Mouse (Mus musculus) lung, embryonic 14.5 days (tissue): ENCODE results near the gene Pfdn4. TPM values are rescaled to one million over a fixed set of nuclear protein-coding genes. Genes with fewer than 3 reads are reported as not detected.

ENCODE experiments used
- ATAC-seq: fragments of 200-750 bp; cut with Nextera tagmentation; 2 replicates; pipeline ENCODE4 v1.8.0; 2017; ENCODE audit warnings: mild to moderate bottlenecking, moderate TSS enrichment, moderate library complexity; ENCODE audit not compliant: insufficient read depth
- DNase-seq: peaks from one replicate; pipeline ENCODE4 v3.0.0-alpha.2; 2015
- H3K27ac ChIP-seq: fragments of 300-500 bp; sonication (generic); 2 replicates; pipeline ENCODE4 v1.5.1; 2014; ENCODE audit warnings: low read depth, mild to moderate bottlenecking, moderate library complexity
- H3K27me3 ChIP-seq: fragments of 300-500 bp; sonication (generic); 2 replicates; pipeline ENCODE4 v1.6.1; 2014; ENCODE audit warnings: low read length, control low read depth; ENCODE audit not compliant: insufficient read depth
- H3K36me3 ChIP-seq: fragments of 300-500 bp; sonication (generic); 2 replicates; pipeline ENCODE4 v1.6.1; 2014; ENCODE audit warnings: control low read depth; ENCODE audit not compliant: insufficient read depth
- H3K4me1 ChIP-seq: fragments of 300-500 bp; sonication (generic); 2 replicates; pipeline ENCODE4 v1.6.1; 2014; ENCODE audit warnings: antibody characterized with exemption, control low read depth; ENCODE audit not compliant: insufficient read depth
- H3K4me2 ChIP-seq: fragments of 300-500 bp; sonication (generic); 2 replicates; pipeline ENCODE4 v1.6.1; 2014; ENCODE audit warnings: mild to moderate bottlenecking
- H3K4me3 ChIP-seq: fragments of 300-500 bp; sonication (generic); 2 replicates; pipeline ENCODE4 v1.5.1; 2014; ENCODE audit warnings: low read depth, low read length
- H3K9ac ChIP-seq: fragments of 300-500 bp; sonication (generic); 2 replicates; pipeline ENCODE4 v1.6.1; 2014
- H3K9me3 ChIP-seq: fragments of 300-500 bp; sonication (generic); 2 replicates; pipeline ENCODE4 v1.6.1; 2016; ENCODE audit warnings: low read depth, low read length, control low read depth
- CTCF ChIP-seq: IDR thresholded peaks from 2 replicates; pipeline ENCODE4 v1.5.1; 2016; ENCODE audit warnings: antibody characterized with exemption, low read depth
- WGBS: fragments of 180-500 bp; shearing (Covaris S2); extraction: QIAGEN DNeasy Blood & Tissue Kit; methylation state at CpG from one replicate; pipeline ENCODE4 v1.1.7; 2014; 5-methylcytosine and 5-hydroxymethylcytosine counted together
- polyA plus RNA-seq: library from polyadenylated mRNA; unstranded; fragments of >200 nt; fragmentation: Nextera tagmentation; extraction: Ambion mirVana; gene quantifications from 2 replicates; pipeline ENCODE4 v1.2.1, GENCODE M21; 2014

Pfdn4 gene
- polyA plus RNA-seq, 1 experiment from 2014 or later = 78.5 TPM

- 88% methylated on average over 12 of the region's 12 CpGs for WGBS
- TF ChIP-seq CTCF = no peak
- Histone ChIP-seq H3K4me2 (no peak overlapping the region), H3K27ac (no peak overlapping the region), H3K36me3 (peaks cover 28% of the 10 kb centered on the region), H3K4me3 (no peak overlapping the region), H3K27me3 (no peaks in the 10 kb centered on the region), H3K9me3 (no peaks in the 10 kb centered on the region), H3K4me1 (0 out of 2 replicates have a peak, but pooled peaks cover 3% of the 10 kb centered on the region), H3K9ac (no peak overlapping the region)
- DNase-seq (no peak), ATAC-seq (no peak)
These were observed 17.5 kb downstream of the Pfdn4 start for GRCm38 (mm10) chr2:170513756-170514155.

GRCm38 (mm10) chr2:170520321-170520971 lies 24.2 kb downstream of the Pfdn4 start:
- WGBS = 7% methylated on average over 7 of the region's 7 CpGs
- peak; percentile 72 for TF ChIP-seq CTCF
- peak; percentile 64; the same call in 1 of the 2 replicates for ATAC-seq
- Histone ChIP-seq H3K36me3 (peaks cover 34% of the 10 kb centered on the region), H3K4me3 (no peak overlapping the region), H3K4me1 (no peaks in the 10 kb centered on the region), H3K9me3 (no peaks in the 10 kb centered on the region), H3K9ac (no peak overlapping the region), H3K4me2 (no peak overlapping the region), H3K27me3 (no peaks in the 10 kb centered on the region), H3K27ac (no peak overlapping the region)
- peak; percentile 91 for DNase-seq

DNA sequence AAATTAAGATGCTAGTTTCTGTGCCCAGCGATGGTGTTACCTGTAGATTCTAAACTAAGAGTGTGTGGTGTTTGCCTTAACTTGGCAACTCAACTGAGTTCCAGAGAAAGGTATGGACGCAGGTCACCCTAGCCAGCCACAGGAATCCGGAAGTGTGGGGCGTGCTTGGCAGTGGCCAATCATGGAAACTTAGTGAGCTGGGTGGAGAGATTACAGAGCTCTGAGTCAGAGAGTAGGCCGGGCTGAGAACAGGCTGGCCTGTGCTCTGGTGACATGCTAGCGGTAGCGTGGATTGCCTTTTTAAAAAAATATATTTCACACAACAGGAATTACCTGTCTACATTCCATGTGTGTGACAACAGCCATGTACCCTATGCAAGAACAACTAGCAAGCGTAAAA lies 30.3 kb downstream of the Pfdn4 start:
- no peak overlapping the region for H3K4me2 ChIP-seq
- WGBS = 75% methylated on average over 8 of the region's 8 CpGs
- peak; percentile 32 for DNase-seq
- no peak overlapping the region for H3K9ac ChIP-seq
- no peaks in the 10 kb centered on the region for H3K4me1 ChIP-seq
- no peak overlapping the region for H3K27ac ChIP-seq
- no peak overlapping the region for H3K4me3 ChIP-seq
- TF ChIP-seq CTCF = no peak
- H3K36me3 ChIP-seq = no peaks in the 10 kb centered on the region
- no peaks in the 10 kb centered on the region for H3K27me3 ChIP-seq
- peak; percentile 82; the same call in 1 of the 2 replicates for ATAC-seq
- H3K9me3 ChIP-seq = no peaks in the 10 kb centered on the region

GRCm38 (mm10) chr2:170528061-170528460 lies 31.8 kb downstream of the Pfdn4 start:
- ATAC-seq = no peak
- WGBS = 95% methylated on average over 16 of the region's 16 CpGs

GRCm38 (mm10) chr2:170529766-170530165 lies 33.5 kb downstream of the Pfdn4 start:
- H3K27me3 ChIP-seq = no peaks in the 10 kb centered on the region
- 92% methylated on average over 7 of the region's 7 CpGs for WGBS
- no peaks in the 10 kb centered on the region for H3K9me3 ChIP-seq
- H3K4me3 ChIP-seq = no peak overlapping the region
- no peak overlapping the region for H3K4me2 ChIP-seq
- no peaks in the 10 kb centered on the region for H3K36me3 ChIP-seq
- ATAC-seq = no peak
- no peak overlapping the region for H3K9ac ChIP-seq
- no peaks in the 10 kb centered on the region for H3K4me1 ChIP-seq
- H3K27ac ChIP-seq = no peak overlapping the region
- DNase-seq = no peak
- no peak for TF ChIP-seq CTCF

More at GRCm38 (mm10) chr2:170528061-170528460, 31.8 kb downstream of the Pfdn4 start:
- Histone ChIP-seq H3K4me1 (no peaks in the 10 kb centered on the region), H3K4me2 (no peak overlapping the region), H3K27me3 (no peaks in the 10 kb centered on the region), H3K27ac (no peak overlapping the region), H3K9me3 (no peaks in the 10 kb centered on the region), H3K4me3 (no peak overlapping the region), H3K36me3 (no peaks in the 10 kb centered on the region), H3K9ac (no peak overlapping the region)
- no peak for TF ChIP-seq CTCF
- DNase-seq = no peak

- H3K27me3 ChIP-seq = no peaks in the 10 kb centered on the region
- no peak overlapping the region for H3K27ac ChIP-seq
- no peaks in the 10 kb centered on the region for H3K9me3 ChIP-seq
- ATAC-seq (no peak), DNase-seq (no peak)
- H3K36me3 ChIP-seq = no peaks in the 10 kb centered on the region
- H3K4me3 ChIP-seq = no peak overlapping the region
- no peak overlapping the region for H3K4me2 ChIP-seq
- H3K4me1 ChIP-seq = no peaks in the 10 kb centered on the region
- WGBS = 92% methylated on average over 3 of the region's 3 CpGs
- H3K9ac ChIP-seq = no peak overlapping the region
- TF ChIP-seq CTCF = no peak
These were observed 34.0 kb downstream of the Pfdn4 start for GRCm38 (mm10) chr2:170530256-170530655.

- Histone ChIP-seq H3K9me3 (no peaks in the 10 kb centered on the region), H3K27ac (no peak overlapping the region), H3K4me3 (no peak overlapping the region), H3K4me2 (no peak overlapping the region), H3K4me1 (no peaks in the 10 kb centered on the region), H3K27me3 (no peaks in the 10 kb centered on the region), H3K9ac (no peak overlapping the region), H3K36me3 (no peaks in the 10 kb centered on the region)
- ATAC-seq = no peak
- no peak for DNase-seq
- WGBS = 61% methylated on average over 8 of the region's 12 CpGs
- TF ChIP-seq CTCF = no peak
These were observed 38.0 kb downstream of the Pfdn4 start for GRCm38 (mm10) chr2:170534116-170534802.
